Mouse (Mus musculus) ES-Bruce4 (cell line): ENCODE measurements around the gene Hbq1b.

Experiments used
- CTCF ChIP-seq: IDR thresholded peaks from one replicate; pipeline ENCODE4 v1.8.1; 2011; ENCODE audit warnings: low read depth, low read length
- EP300 ChIP-seq: IDR thresholded peaks from 2 replicates; pipeline ENCODE4 v1.6.1; 2011; ENCODE audit warnings: low read depth, low read length; ENCODE audit not compliant: insufficient read depth

GRCm38 (mm10) chr11:32307006-32307405, 20.2 kb downstream of the Hbq1b start:
- TF ChIP-seq CTCF (no peak), EP300 (no peak)
